Mouse (Mus musculus) gastrocnemius, adult 2 months (tissue): ENCODE data around the gene Olfr794. TPM values are rescaled to one million over a fixed set of nuclear protein-coding genes. Genes with fewer than 3 reads are reported as not detected.

ENCODE experiments used
- DNase-seq: peaks from one replicate; pipeline ENCODE4 v3.0.0; 2022
- H3K27ac ChIP-seq: fragments of 200-600 bp; 2 replicates; pipeline ENCODE4 v1.8.1; 2022; ENCODE audit warnings: mild to moderate bottlenecking
- H3K4me3 ChIP-seq: fragments of 200-600 bp; 2 replicates; pipeline ENCODE4 v1.8.1; 2022; ENCODE audit warnings: mild to moderate bottlenecking, moderate library complexity
- CTCF ChIP-seq: fragments of 200-600 bp; IDR thresholded peaks from 2 replicates; pipeline ENCODE4 v1.8.1; 2022; ENCODE audit warnings: antibody characterized with exemption, mild to moderate bottlenecking, moderate library complexity
- intact Hi-C: fragments of 180-260 bp; cut with DNase I; formaldehyde crosslinking; loops from one replicate; pipeline ENCODE4 v1.15.1; 2025
- long read RNA-seq, 2 experiments: library from polyadenylated mRNA; stranded (forward); transcript quantifications; one replicate each; pipeline ENCODE4 v2.0.0; 2021
- microRNA-seq: library from miRNA; unstranded; fragments of <30 nt; microRNA quantifications from one replicate; pipeline ENCODE4 v1.2.0, GENCODE M21; 2021
- total RNA-seq, 2 experiments: library from RNA; stranded (reverse); gene quantifications; 2 replicates each; pipeline ENCODE4 v1.2.3; 2021

The Olfr794 gene
- total RNA-seq: not detected
- long read RNA-seq, experiment 1: 0 reads
- long read RNA-seq, experiment 2: 0 reads

DNA sequence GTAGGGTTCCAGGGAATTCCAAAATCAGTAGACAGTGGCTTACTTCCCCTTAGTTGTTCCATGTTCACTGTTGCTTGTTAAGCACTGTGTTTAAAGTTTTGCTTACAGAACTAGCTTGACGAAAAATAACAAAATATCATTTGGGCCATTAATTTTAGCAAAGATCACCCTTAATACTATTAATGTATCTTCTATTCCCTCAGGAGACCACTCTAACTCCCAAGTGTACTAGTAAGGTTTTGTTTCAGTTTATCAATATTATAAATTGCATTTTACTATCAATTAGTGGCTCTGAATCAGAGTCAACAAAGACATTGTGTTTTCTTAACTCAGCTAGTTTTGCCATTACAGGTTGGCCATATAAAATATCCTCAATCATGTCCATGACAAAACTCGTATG is at the start of gene Olfr794:
Gene Olfr794 (plus strand): TSS at position 301 of the 400 bp plus-strand sequence.
- no peak for TF ChIP-seq CTCF
- intact Hi-C loops: no loop called here
- no peak within 1 kb of the TSS for H3K4me3 ChIP-seq
- no peak for DNase-seq
- no peak within 1 kb of the TSS for H3K27ac ChIP-seq

GRCm38 (mm10) chr10:129521492-129521891 is 46.0 kb upstream of the Olfr794 start, which contains the start of gene Olfr791:
Gene Olfr791, plus strand, starts transcription at chr10:129521792.
- intact Hi-C loops: no loop called here

DNA sequence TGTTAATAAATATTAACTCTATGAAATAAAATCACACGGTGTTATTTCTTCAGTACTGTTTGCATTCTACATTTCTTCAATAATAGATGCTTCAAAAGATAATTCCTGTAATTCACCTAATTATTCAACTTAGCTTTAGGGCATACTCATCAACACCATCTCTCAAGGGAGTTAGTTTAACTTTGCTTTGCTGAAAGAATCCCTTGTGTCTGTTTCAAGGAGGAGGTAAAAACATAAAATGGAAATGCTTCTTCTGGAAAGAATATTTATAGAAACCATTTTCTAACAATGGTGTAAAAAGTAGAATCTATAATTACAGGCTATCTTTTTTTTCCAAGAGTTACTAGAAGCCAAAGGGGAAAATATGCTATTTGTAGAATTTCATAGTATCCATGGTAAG is 28.6 kb upstream of the Olfr794 start, which contains the start of gene Olfr792:
Gene Olfr792 (plus strand): TSS at position 301 of the 400 bp plus-strand sequence.
- TF ChIP-seq CTCF: no peak
- intact Hi-C loops: no loop called here
- Histone ChIP-seq H3K4me3 (no peak within 1 kb of the TSS), H3K27ac (no peak within 1 kb of the TSS)
- no peak for DNase-seq

More at GRCm38 (mm10) chr10:129521492-129521891, 46.0 kb upstream of the Olfr794 start, which contains the start of gene Olfr791:
- Histone ChIP-seq H3K27ac (no peak within 1 kb of the TSS), H3K4me3 (no peak within 1 kb of the TSS)
- no peak for DNase-seq
- TF ChIP-seq CTCF: no peak

- Histone ChIP-seq H3K4me3 (no peak overlapping the region), H3K27ac (no peak overlapping the region)
- intact Hi-C loops: no loop called here
- no peak for DNase-seq
- peak; percentile 3; the same call in 1 of the 2 replicates for TF ChIP-seq CTCF
These were observed 18.1 kb upstream of the Olfr794 start for GRCm38 (mm10) chr10:129549354-129549753.

- intact Hi-C loops: no loop called here
- no peak for TF ChIP-seq CTCF
- Histone ChIP-seq H3K27ac (no peak overlapping the region), H3K4me3 (no peak overlapping the region)
- DNase-seq: no peak
These were observed 9.6 kb downstream of the Olfr794 start for GRCm38 (mm10) chr10:129577066-129577465.

DNA sequence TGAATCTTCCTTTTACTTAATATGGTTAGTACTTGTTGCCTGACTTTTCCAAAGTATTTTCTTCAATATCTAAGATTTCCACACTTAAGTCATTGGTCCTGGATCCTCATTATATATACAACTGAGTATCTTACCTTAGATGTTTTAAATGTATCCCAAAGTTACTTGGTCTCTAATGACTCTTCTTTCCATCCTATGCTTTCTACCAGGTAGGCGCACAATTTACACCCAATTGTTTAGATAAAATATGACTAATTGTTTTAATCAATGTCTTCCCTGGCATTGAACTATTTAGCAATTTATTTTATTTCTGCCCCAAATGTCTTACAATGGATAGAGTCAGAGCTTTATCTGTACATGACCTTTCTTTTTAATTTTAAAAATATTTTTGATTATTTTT is 45.0 kb downstream of the Olfr794 start, which contains the start of gene Olfr796:
Gene Olfr796 (minus strand): TSS at position 101 of the 400 bp plus-strand sequence.
- no peak within 1 kb of the TSS for H3K4me3 ChIP-seq
- no peak within 1 kb of the TSS for H3K27ac ChIP-seq
- intact Hi-C loops: no loop called here
- TF ChIP-seq CTCF: no peak
- DNase-seq: no peak

DNA sequence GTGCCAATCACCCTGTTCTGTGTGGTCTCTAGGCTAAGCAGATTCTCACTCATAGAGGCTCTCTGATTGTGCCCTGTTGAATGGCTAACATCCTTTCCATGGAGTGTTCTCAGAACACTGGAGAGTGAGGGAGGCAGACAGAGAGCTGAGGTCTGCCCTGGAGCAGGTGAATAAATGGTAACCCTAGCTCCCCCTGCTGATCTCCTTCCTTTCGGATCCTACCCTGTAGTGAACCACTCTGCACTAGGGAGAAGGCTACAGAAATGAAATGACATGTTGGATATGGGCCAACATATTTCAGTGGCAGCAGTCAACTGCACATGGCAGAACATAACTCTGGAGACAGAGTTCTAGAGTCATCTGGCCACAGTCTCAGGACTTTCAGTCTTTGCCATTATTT is 54.3 kb downstream of the Olfr794 start:
- no peak overlapping the region for H3K27ac ChIP-seq
- TF ChIP-seq CTCF: no peak
- H3K4me3 ChIP-seq: no peak overlapping the region
- no peak for DNase-seq
- intact Hi-C loops: no loop called here

Small RNA genes within 50 kb of the gene (microRNA-seq; reads per million reads assigned to microRNA genes)
- not detected for gene Gm23252

Other genes with a start within 250 kb of the Olfr794 start
- gene Olfr780, start 249.5 kb upstream of the Olfr794 start, total RNA-seq: not detected
- not detected for gene Olfr781, start 238.8 kb upstream of the Olfr794 start, total RNA-seq
- not detected for gene Olfr782, start 218.8 kb upstream of the Olfr794 start, total RNA-seq
- gene Olfr784, start 183.6 kb upstream of the Olfr794 start, total RNA-seq: not detected
- gene Olfr785, start 162.2 kb upstream of the Olfr794 start, total RNA-seq: not detected
- gene Olfr786, start 140.3 kb upstream of the Olfr794 start, total RNA-seq: not detected
- gene Olfr787, start 105.8 kb upstream of the Olfr794 start, total RNA-seq: not detected
- gene Olfr788, start 96.7 kb upstream of the Olfr794 start, total RNA-seq: not detected
- not detected for gene Olfr789, start 82.9 kb upstream of the Olfr794 start, total RNA-seq
- not detected for gene Olfr790, start 69.2 kb upstream of the Olfr794 start, total RNA-seq
- gene Olfr791, start 45.9 kb upstream of the Olfr794 start, total RNA-seq: not detected
- not detected for gene Olfr792, start 28.5 kb upstream of the Olfr794 start, total RNA-seq
- not detected for gene Olfr796, start 44.9 kb downstream of the Olfr794 start, total RNA-seq
- gene Olfr798, start 60.3 kb downstream of the Olfr794 start, total RNA-seq: not detected
- gene Olfr799, start 69.8 kb downstream of the Olfr794 start, total RNA-seq: not detected
- gene Olfr800, start 90.0 kb downstream of the Olfr794 start, total RNA-seq: not detected
- not detected for gene Olfr801, start 106.2 kb downstream of the Olfr794 start, total RNA-seq
- not detected for gene Olfr802, start 120.5 kb downstream of the Olfr794 start, total RNA-seq
- gene Olfr803, start 126.6 kb downstream of the Olfr794 start, total RNA-seq: not detected
- gene Olfr804, start 135.6 kb downstream of the Olfr794 start, total RNA-seq: not detected
- gene Olfr805, start 161.7 kb downstream of the Olfr794 start, total RNA-seq: not detected
- not detected for gene Olfr806, start 174.3 kb downstream of the Olfr794 start, total RNA-seq
- gene Olfr807, start 190.1 kb downstream of the Olfr794 start, total RNA-seq: not detected
- gene Olfr808, start 197.8 kb downstream of the Olfr794 start, total RNA-seq: not detected
- gene Olfr809, start 207.0 kb downstream of the Olfr794 start, total RNA-seq: not detected
- not detected for gene Olfr810, start 227.3 kb downstream of the Olfr794 start, total RNA-seq
- gene Olfr811, start 236.7 kb downstream of the Olfr794 start, total RNA-seq: not detected